Mouse (Mus musculus) embryonic facial prominence, embryonic 10.5 days (tissue): Measurements from ENCODE around the gene Hs6st3. TPM values are rescaled to one million over a fixed set of nuclear protein-coding genes. Genes with fewer than 3 reads are reported as not detected.

Source experiments
- DNase-seq: peaks from one replicate; pipeline ENCODE4 v3.0.0-alpha.2; 2017; ENCODE audit warnings: low spot score
- H3K27ac ChIP-seq: fragments of 300-500 bp; sonication (generic); replicated peaks from 2 replicates; pipeline ENCODE4 v1.5.1; 2016; ENCODE audit warnings: mild to moderate bottlenecking
- H3K27me3 ChIP-seq: fragments of 300-500 bp; sonication (generic); replicated peaks from 2 replicates; pipeline ENCODE4 v1.6.1; 2016; ENCODE audit warnings: low read depth, mild to moderate bottlenecking; ENCODE audit not compliant: poor library complexity, severe bottlenecking
- H3K36me3 ChIP-seq: fragments of 300-500 bp; sonication (generic); replicated peaks from 2 replicates; pipeline ENCODE4 v1.6.1; 2016; ENCODE audit warnings: mild to moderate bottlenecking, moderate library complexity
- H3K4me1 ChIP-seq: fragments of 300-500 bp; sonication (generic); 2 replicates; pipeline ENCODE4 v1.6.1; 2016
- H3K4me3 ChIP-seq: fragments of 300-500 bp; sonication (generic); 2 replicates; pipeline ENCODE4 v1.5.1; 2016; ENCODE audit warnings: mild to moderate bottlenecking, moderate library complexity
- H3K9me3 ChIP-seq: fragments of 300-500 bp; sonication (generic); 2 replicates; pipeline ENCODE4 v1.6.1; 2016; ENCODE audit warnings: mild to moderate bottlenecking
- WGBS: fragments of 180-500 bp; shearing (Covaris S2); methylation state at CpG from one replicate; pipeline ENCODE4 v1.1.7; 2016; 5-methylcytosine and 5-hydroxymethylcytosine counted together
- polyA plus RNA-seq: library from polyadenylated mRNA; unstranded; fragments of >200 nt; fragmentation: Nextera tagmentation; extraction: Ambion mirVana; gene quantifications from 2 replicates; pipeline ENCODE4 v1.2.1, GENCODE M21; 2016

Gene Hs6st3
- polyA plus RNA-seq, 1 experiment from 2014 or later: not detected

GRCm38 (mm10) chr14:119847540-119847939 is 709.4 kb downstream of the Hs6st3 start:
- WGBS: 81% methylated on average over 12 of the region's 12 CpGs
- DNase-seq: no peak
- Histone ChIP-seq H3K4me1 (peaks cover 6% of the 10 kb centered on the region), H3K27me3 (no peaks in the 10 kb centered on the region), H3K4me3 (no peak overlapping the region), H3K9me3 (no peaks in the 10 kb centered on the region), H3K36me3 (no peaks in the 10 kb centered on the region), H3K27ac (no peak overlapping the region)

DNA sequence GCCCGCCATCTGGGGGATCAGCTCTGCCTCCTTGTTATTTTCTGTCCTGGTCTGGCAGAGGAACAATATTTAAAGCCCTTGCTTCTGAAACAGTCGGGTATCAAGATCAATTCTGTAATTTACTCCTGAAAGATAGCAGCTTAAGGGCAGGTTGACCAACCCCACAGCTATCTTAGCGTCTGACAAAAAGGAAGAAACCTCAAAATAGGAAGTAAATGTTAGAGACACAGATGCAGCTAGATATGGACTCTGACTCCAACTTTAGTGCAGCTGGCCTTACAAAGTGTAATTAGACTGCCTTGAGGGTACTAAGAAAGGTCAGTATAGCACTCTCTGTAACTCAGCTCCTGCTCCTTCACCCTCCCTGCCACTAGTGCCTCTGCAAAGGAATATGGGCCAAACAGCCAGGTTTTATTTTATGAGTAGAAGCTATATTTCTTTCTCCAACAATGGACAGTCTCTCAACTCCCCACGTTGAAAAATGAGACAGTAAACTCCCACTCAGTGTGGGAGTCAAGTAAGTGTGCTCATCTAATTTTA is 710.7 kb downstream of the Hs6st3 start:
- 73% methylated on average over 4 of the region's 4 CpGs for WGBS
- Histone ChIP-seq H3K4me1 (peaks cover 6% of the 10 kb centered on the region), H3K4me3 (no peak overlapping the region), H3K27me3 (no peaks in the 10 kb centered on the region), H3K27ac (no peak overlapping the region), H3K36me3 (no peaks in the 10 kb centered on the region), H3K9me3 (no peaks in the 10 kb centered on the region)
- no peak for DNase-seq

- no peaks in the 10 kb centered on the region for H3K9me3 ChIP-seq
- H3K4me3 ChIP-seq: no peak overlapping the region
- peaks cover 6% of the 10 kb centered on the region for H3K4me1 ChIP-seq
- no peaks in the 10 kb centered on the region for H3K36me3 ChIP-seq
- no peaks in the 10 kb centered on the region for H3K27me3 ChIP-seq
- no peak overlapping the region for H3K27ac ChIP-seq
- DNase-seq: no peak
- WGBS: 90% methylated on average over 7 of the region's 7 CpGs
These were observed 711.2 kb downstream of the Hs6st3 start for GRCm38 (mm10) chr14:119849338-119849737.

- H3K36me3 ChIP-seq: no peaks in the 10 kb centered on the region
- DNase-seq: no peak
- peaks cover 13% of the 10 kb centered on the region for H3K27me3 ChIP-seq
- H3K4me3 ChIP-seq: peak overlapping the region; percentile 9; the same call in 1 of the 2 replicates
- H3K4me1 ChIP-seq: peaks cover 6% of the 10 kb centered on the region
- no peaks in the 10 kb centered on the region for H3K9me3 ChIP-seq
- WGBS: 7% methylated on average over 5 of the region's 5 CpGs
- no peak overlapping the region for H3K27ac ChIP-seq
These were observed 714.0 kb downstream of the Hs6st3 start for GRCm38 (mm10) chr14:119852139-119852538.

GRCm38 (mm10) chr14:119857338-119858291 is 719.5 kb downstream of the Hs6st3 start:
- H3K36me3 ChIP-seq: no peaks in the 10 kb centered on the region
- peaks cover 14% of the 10 kb centered on the region for H3K27me3 ChIP-seq
- H3K27ac ChIP-seq: no peak overlapping the region; the same call in 1 of the 2 replicates
- DNase-seq: no peak
- no peaks in the 10 kb centered on the region for H3K9me3 ChIP-seq
- 65% methylated on average over 23 of the region's 23 CpGs for WGBS
- peaks cover 6% of the 10 kb centered on the region; the same call in 1 of the 2 replicates for H3K4me1 ChIP-seq
- no peak overlapping the region for H3K4me3 ChIP-seq

- DNase-seq: no peak
- Histone ChIP-seq H3K27ac (no peak overlapping the region), H3K9me3 (no peaks in the 10 kb centered on the region), H3K27me3 (no peaks in the 10 kb centered on the region), H3K4me1 (no peaks in the 10 kb centered on the region), H3K4me3 (no peak overlapping the region), H3K36me3 (no peaks in the 10 kb centered on the region)
- WGBS: 91% methylated on average over 4 of the region's 4 CpGs
These were observed 735.5 kb downstream of the Hs6st3 start for GRCm38 (mm10) chr14:119873617-119874016.

GRCm38 (mm10) chr14:119892922-119893321 is 754.8 kb downstream of the Hs6st3 start:
- no peak for DNase-seq
- H3K4me1 ChIP-seq: no peaks in the 10 kb centered on the region
- 88% methylated on average over 8 of the region's 8 CpGs for WGBS
- H3K27ac ChIP-seq: no peak overlapping the region
- H3K27me3 ChIP-seq: no peaks in the 10 kb centered on the region
- no peaks in the 10 kb centered on the region for H3K9me3 ChIP-seq
- H3K36me3 ChIP-seq: no peaks in the 10 kb centered on the region
- no peak overlapping the region for H3K4me3 ChIP-seq

GRCm38 (mm10) chr14:119895097-119895496 is 757.0 kb downstream of the Hs6st3 start:
- Histone ChIP-seq H3K27me3 (no peaks in the 10 kb centered on the region), H3K4me1 (no peaks in the 10 kb centered on the region), H3K4me3 (no peak overlapping the region), H3K36me3 (no peaks in the 10 kb centered on the region), H3K27ac (no peak overlapping the region), H3K9me3 (no peaks in the 10 kb centered on the region)
- DNase-seq: no peak
- whole genome bisulfite sequencing: 91% methylated on average over 8 of the region's 8 CpGs

GRCm38 (mm10) chr14:119895765-119896465 is 757.8 kb downstream of the Hs6st3 start:
- Histone ChIP-seq H3K4me3 (no peak overlapping the region), H3K27me3 (no peaks in the 10 kb centered on the region), H3K4me1 (no peaks in the 10 kb centered on the region), H3K9me3 (no peaks in the 10 kb centered on the region), H3K27ac (no peak overlapping the region), H3K36me3 (no peaks in the 10 kb centered on the region)
- 53% methylated on average over 10 of the region's 10 CpGs for WGBS
- peak; percentile 20 for DNase-seq

DNA sequence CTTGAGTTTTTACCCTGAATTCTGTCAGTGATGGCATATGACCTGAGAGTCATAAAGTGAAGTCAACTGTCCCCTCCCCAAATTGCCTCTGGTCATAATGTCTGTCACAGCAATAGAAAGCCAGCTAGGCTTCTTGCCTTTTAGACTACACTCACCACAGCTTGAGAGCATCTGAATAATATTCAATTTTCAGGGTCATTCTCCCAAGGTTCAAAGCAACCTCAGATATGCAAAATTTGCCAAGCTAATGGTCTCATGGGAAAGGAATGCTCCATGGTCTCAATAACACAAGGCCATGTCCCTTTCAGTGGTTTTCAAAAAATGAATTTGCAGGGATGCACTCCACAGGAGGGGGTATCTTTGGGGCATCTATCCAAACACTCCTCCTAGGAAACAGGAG is 764.3 kb downstream of the Hs6st3 start:
- no peak overlapping the region for H3K27ac ChIP-seq
- H3K9me3 ChIP-seq: no peaks in the 10 kb centered on the region
- H3K4me1 ChIP-seq: no peaks in the 10 kb centered on the region
- no peaks in the 10 kb centered on the region for H3K27me3 ChIP-seq
- no peak for DNase-seq
- no peaks in the 10 kb centered on the region for H3K36me3 ChIP-seq
- H3K4me3 ChIP-seq: no peak overlapping the region

GRCm38 (mm10) chr14:119908032-119908675 is 770.0 kb downstream of the Hs6st3 start:
- no peaks in the 10 kb centered on the region for H3K9me3 ChIP-seq
- H3K4me3 ChIP-seq: no peak overlapping the region
- no peak for DNase-seq
- H3K27ac ChIP-seq: no peak overlapping the region
- H3K36me3 ChIP-seq: no peaks in the 10 kb centered on the region
- WGBS: 87% methylated on average over 13 of the region's 13 CpGs
- no peaks in the 10 kb centered on the region for H3K27me3 ChIP-seq
- no peaks in the 10 kb centered on the region for H3K4me1 ChIP-seq

DNA sequence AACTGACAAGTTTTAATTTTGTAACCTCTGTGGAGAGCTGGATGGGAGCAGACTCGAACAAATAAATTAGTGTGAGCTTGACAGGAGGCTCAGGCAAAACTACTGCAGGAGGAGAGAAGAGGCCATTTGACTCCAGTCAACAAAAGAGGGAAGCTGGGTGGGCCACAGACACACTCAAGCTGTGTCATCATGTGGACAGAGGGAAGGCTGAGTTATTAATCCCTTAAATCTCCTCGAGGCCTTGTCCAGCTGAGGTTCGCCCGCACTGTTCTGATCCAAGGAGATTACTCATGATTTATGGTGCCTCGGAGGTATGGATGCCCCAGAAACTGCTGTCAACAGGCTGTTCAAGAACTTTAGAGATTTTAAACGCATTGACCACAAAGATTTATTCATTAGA is 776.4 kb downstream of the Hs6st3 start:
- H3K9me3 ChIP-seq: no peaks in the 10 kb centered on the region
- WGBS: 76% methylated on average over 6 of the region's 6 CpGs
- no peaks in the 10 kb centered on the region for H3K27me3 ChIP-seq

More for the DNA sequence above, 776.4 kb downstream of the Hs6st3 start:
- Histone ChIP-seq H3K36me3 (no peaks in the 10 kb centered on the region), H3K27ac (no peak overlapping the region), H3K4me3 (no peak overlapping the region), H3K4me1 (no peaks in the 10 kb centered on the region)
- no peak for DNase-seq
